Mouse (Mus musculus) liver, postnatal 0 days (tissue): ENCODE results near the gene Lalba. TPM values are rescaled to one million over a fixed set of nuclear protein-coding genes. Genes with fewer than 3 reads are reported as not detected.

ENCODE experiments used
- ATAC-seq: fragments of 200-750 bp; cut with Nextera tagmentation; 2 replicates; pipeline ENCODE4 v1.8.0; 2017; ENCODE audit warnings: mild to moderate bottlenecking, moderate library complexity
- DNase-seq: peaks from one replicate; pipeline ENCODE4 v3.0.0-alpha.2; 2016
- H3K27ac ChIP-seq: fragments of 300-500 bp; sonication (generic); 2 replicates; pipeline ENCODE4 v1.5.1; 2014; ENCODE audit warnings: antibody characterized with exemption, moderate library complexity, mild to moderate bottlenecking, low read depth
- H3K27me3 ChIP-seq: fragments of 300-500 bp; sonication (generic); 2 replicates; pipeline ENCODE4 v1.6.1; 2014; ENCODE audit warnings: low read length, control low read depth, mixed read lengths; ENCODE audit not compliant: insufficient read depth
- H3K36me3 ChIP-seq: fragments of 300-500 bp; sonication (generic); replicated peaks from 2 replicates; pipeline ENCODE4 v1.6.1; 2014; ENCODE audit warnings: mild to moderate bottlenecking, control low read depth, low read length, moderate library complexity, mixed read lengths; ENCODE audit not compliant: insufficient read depth
- H3K4me1 ChIP-seq: fragments of 300-500 bp; sonication (generic); 2 replicates; pipeline ENCODE4 v1.6.1; 2014; ENCODE audit warnings: antibody characterized with exemption, mild to moderate bottlenecking, control low read depth; ENCODE audit not compliant: insufficient read depth
- H3K4me2 ChIP-seq: fragments of 300-500 bp; sonication (generic); 2 replicates; pipeline ENCODE4 v1.6.1; 2014; ENCODE audit warnings: low read depth, mild to moderate bottlenecking, low read length, moderate library complexity, mixed read lengths
- H3K4me3 ChIP-seq: fragments of 300-500 bp; sonication (generic); 2 replicates; pipeline ENCODE4 v1.5.1; 2014; ENCODE audit warnings: low read depth, low read length
- H3K9ac ChIP-seq: fragments of 300-500 bp; sonication (generic); replicated peaks from 2 replicates; pipeline ENCODE4 v1.6.1; 2014; ENCODE audit warnings: mild to moderate bottlenecking, moderate library complexity
- H3K9me3 ChIP-seq: fragments of 300-500 bp; sonication (generic); 2 replicates; pipeline ENCODE4 v1.6.1; 2016; ENCODE audit warnings: mild to moderate bottlenecking, control low read depth, low read length, mixed read lengths
- CTCF ChIP-seq: sonication (generic); IDR thresholded peaks from 2 replicates; pipeline ENCODE4 v1.5.1; 2016; ENCODE audit warnings: antibody characterized with exemption, low read depth
- EP300 ChIP-seq: IDR thresholded peaks from 2 replicates; pipeline ENCODE4 v1.6.1; 2016; ENCODE audit warnings: antibody characterized with exemption, low read depth, mild to moderate bottlenecking
- WGBS: fragments of 180-500 bp; shearing (Covaris S2); extraction: QIAGEN DNeasy Blood & Tissue Kit; methylation state at CpG from one replicate; pipeline ENCODE4 v1.1.7; 2014; ENCODE audit not compliant: insufficient replicate concordance; 5-methylcytosine and 5-hydroxymethylcytosine counted together
- polyA plus RNA-seq: library from polyadenylated mRNA; unstranded; fragments of >200 nt; fragmentation: Nextera tagmentation; extraction: Ambion mirVana; gene quantifications from 2 replicates; pipeline ENCODE4 v1.2.1, GENCODE M21; 2015

The Lalba gene
- polyA plus RNA-seq, 1 experiment from 2014 or later, result not detected

GRCm38 (mm10) chr15:98479568-98480102 is 2.9 kb downstream of the Lalba start:
- H3K4me1 ChIP-seq, result 0 out of 2 replicates have a peak, but pooled peaks cover 4% of the 10 kb centered on the region
- ATAC-seq (no peak), DNase-seq (no peak)
- no peak overlapping the region for H3K4me3 ChIP-seq
- H3K9me3 ChIP-seq, result no peaks in the 10 kb centered on the region
- H3K27ac ChIP-seq, result no peak overlapping the region
- no peak for TF ChIP-seq EP300
- TF ChIP-seq CTCF, result no peak
- WGBS, result 60% methylated on average over 7 of the region's 7 CpGs
- no peak overlapping the region for H3K4me2 ChIP-seq
- no peak overlapping the region for H3K9ac ChIP-seq
- no peaks in the 10 kb centered on the region for H3K36me3 ChIP-seq
- H3K27me3 ChIP-seq, result no peaks in the 10 kb centered on the region

GRCm38 (mm10) chr15:98476281-98476680 is 6.2 kb downstream of the Lalba start:
- ATAC-seq, result no peak
- Histone ChIP-seq H3K4me3 (no peak overlapping the region), H3K4me1 (no peaks in the 10 kb centered on the region), H3K9me3 (no peaks in the 10 kb centered on the region), H3K36me3 (no peaks in the 10 kb centered on the region), H3K4me2 (no peak overlapping the region), H3K27me3 (no peaks in the 10 kb centered on the region), H3K9ac (no peak overlapping the region), H3K27ac (no peak overlapping the region)
- TF ChIP-seq CTCF (no peak), EP300 (no peak)
- no peak for DNase-seq
- WGBS, result 72% methylated on average over 5 of the region's 5 CpGs

- Histone ChIP-seq H3K4me3 (no peak overlapping the region), H3K9me3 (no peaks in the 10 kb centered on the region), H3K27ac (no peak overlapping the region), H3K27me3 (no peaks in the 10 kb centered on the region), H3K36me3 (no peaks in the 10 kb centered on the region), H3K4me2 (no peak overlapping the region), H3K4me1 (no peaks in the 10 kb centered on the region), H3K9ac (no peak overlapping the region)
- no peak for ATAC-seq
- 44% methylated on average over 10 of the region's 10 CpGs for WGBS
- TF ChIP-seq EP300 (no peak), CTCF (peak; percentile 68)
- peak; percentile 51 for DNase-seq
Observed at GRCm38 (mm10) chr15:98475382-98475781, 7.1 kb downstream of the Lalba start.

GRCm38 (mm10) chr15:98474958-98475357 is 7.6 kb downstream of the Lalba start:
- ATAC-seq (no peak), DNase-seq (no peak)
- H3K4me1 ChIP-seq, result no peaks in the 10 kb centered on the region
- H3K27ac ChIP-seq, result no peak overlapping the region
- no peak overlapping the region for H3K4me3 ChIP-seq
- no peaks in the 10 kb centered on the region for H3K27me3 ChIP-seq
- no peaks in the 10 kb centered on the region for H3K9me3 ChIP-seq
- H3K36me3 ChIP-seq, result no peaks in the 10 kb centered on the region
- TF ChIP-seq EP300 (no peak), CTCF (no peak)
- H3K4me2 ChIP-seq, result no peak overlapping the region
- WGBS, result 75% methylated on average over 10 of the region's 10 CpGs
- H3K9ac ChIP-seq, result no peak overlapping the region

- Histone ChIP-seq H3K9ac (no peak overlapping the region), H3K4me1 (no peaks in the 10 kb centered on the region), H3K27ac (no peak overlapping the region), H3K36me3 (no peaks in the 10 kb centered on the region), H3K4me2 (no peak overlapping the region), H3K9me3 (no peaks in the 10 kb centered on the region), H3K4me3 (no peak overlapping the region), H3K27me3 (no peaks in the 10 kb centered on the region)
- ATAC-seq (no peak), DNase-seq (no peak)
- 87% methylated on average over 13 of the region's 13 CpGs for WGBS
- TF ChIP-seq CTCF (no peak), EP300 (no peak)
Observed at GRCm38 (mm10) chr15:98471539-98471938, 11.0 kb downstream of the Lalba start.

GRCm38 (mm10) chr15:98469596-98469995 is 12.9 kb downstream of the Lalba start, which contains the start of gene OR5BS1P:
Gene OR5BS1P (plus strand): TSS chr15:98469896.
- no peaks in the 10 kb centered on the region for H3K36me3 ChIP-seq
- WGBS, result 80% methylated on average over 4 of the region's 4 CpGs
- H3K4me1 ChIP-seq, result no peaks in the 10 kb centered on the region
- no peaks in the 10 kb centered on the region for H3K27me3 ChIP-seq
- no peak within 1 kb of the TSS for H3K4me2 ChIP-seq
- no peaks in the 10 kb centered on the region for H3K9me3 ChIP-seq
- ATAC-seq (no peak), DNase-seq (no peak)
- no peak within 1 kb of the TSS for H3K9ac ChIP-seq
- H3K4me3 ChIP-seq, result no peak within 1 kb of the TSS
- no peak within 1 kb of the TSS for H3K27ac ChIP-seq
- TF ChIP-seq CTCF, result no peak
- TF ChIP-seq EP300, result no peak

- DNase-seq, result no peak
- WGBS, result 83% methylated on average over 7 of the region's 7 CpGs
- no peak within 1 kb of the TSS for H3K4me3 ChIP-seq
- H3K27me3 ChIP-seq, result no peaks in the 10 kb centered on the region
- H3K4me1 ChIP-seq, result no peaks in the 10 kb centered on the region
- H3K9ac ChIP-seq, result no peak within 1 kb of the TSS
- H3K9me3 ChIP-seq, result no peaks in the 10 kb centered on the region
- TF ChIP-seq EP300 (no peak), CTCF (no peak)
- H3K36me3 ChIP-seq, result no peaks in the 10 kb centered on the region
- no peak within 1 kb of the TSS for H3K27ac ChIP-seq
- ATAC-seq, result no peak
- no peak within 1 kb of the TSS for H3K4me2 ChIP-seq
Observed at GRCm38 (mm10) chr15:98452288-98452687, 30.2 kb downstream of the Lalba start, which contains the start of gene Olfr281. Gene Olfr281 (plus strand): TSS chr15:98452588.
